Mouse (Mus musculus): ENCODE measurements around the gene Ccl8. TPM values are rescaled to one million over a fixed set of nuclear protein-coding genes. Genes with fewer than 3 reads are reported as not detected.

The Ccl8 gene
- total RNA-seq, 4 experiments from 2014 or later, result 0.86 TPM; not detected in 3

Other genes with a start within 250 kb of the Ccl8 start
- 1 to 10 TPM in 1 of 4 experiments, under 1 TPM in 3; 0.13 to 1.5 (median 0.41) TPM for gene Asic2, start 146.7 kb upstream of the Ccl8 start, total RNA-seq (2022)
- gene Ccl2, start 79.6 kb upstream of the Ccl8 start, total RNA-seq (2022), result under 1 TPM in 2 of 4 experiments, not detected in 2; 0.74 to 0.94 TPM
- not detected for gene Gm17268, start 76.6 kb upstream of the Ccl8 start, total RNA-seq (2022)
- gene Ccl7, start 69.5 kb upstream of the Ccl8 start, total RNA-seq (2022), result under 1 TPM in 1 of 4 experiments, not detected in 3; 0.56 TPM
- 10 to 100 TPM; 13.0 to 23.4 (median 18.2) TPM for gene Ccl11, start 57.4 kb upstream of the Ccl8 start, total RNA-seq (2022)
- not detected for gene Ccl12, start 13.3 kb upstream of the Ccl8 start, total RNA-seq (2022)
- not detected for gene Ccl1, start 190.5 kb downstream of the Ccl8 start, total RNA-seq (2022)

Measured in gastrocnemius, adult 8-10 months (tissue).